Mouse (Mus musculus): ENCODE data around the gene Hist1h2ah. TPM values are rescaled to one million over a fixed set of nuclear protein-coding genes. Genes with fewer than 3 reads are reported as not detected.

Hist1h2ah gene
- polyA plus RNA-seq, 1 experiment: 5,297 TPM

GRCm38 (mm10) chr13:22006334-22007120 is 28.8 kb downstream of the Hist1h2ah start:
- TF ChIP-seq GATA1 (IDR thresholded peaks at IDR 0.05; ENCODE audit: low read length): no peak

- peak; percentile 47 for TF ChIP-seq GATA1 (IDR thresholded peaks at IDR 0.05; ENCODE audit: low read length)
Observed at GRCm38 (mm10) chr13:22005605-22006333, 29.6 kb downstream of the Hist1h2ah start.

- TF ChIP-seq GATA1 (IDR thresholded peaks at IDR 0.05; ENCODE audit: low read length): no peak
Observed at GRCm38 (mm10) chr13:22001823-22002222, 33.5 kb downstream of the Hist1h2ah start.

- no peak for TF ChIP-seq GATA1 (IDR thresholded peaks at IDR 0.05; ENCODE audit: low read length)
Observed at GRCm38 (mm10) chr13:22001346-22001745, 34.0 kb downstream of the Hist1h2ah start.

- no peak for TF ChIP-seq GATA1 (IDR thresholded peaks at IDR 0.05; ENCODE audit: low read length)
Observed at GRCm38 (mm10) chr13:21999147-21999546, 36.2 kb downstream of the Hist1h2ah start.

GRCm38 (mm10) chr13:21998412-21998811 is 37.0 kb downstream of the Hist1h2ah start:
- TF ChIP-seq GATA1 (IDR thresholded peaks at IDR 0.05; ENCODE audit: low read length): no peak

- no peak for TF ChIP-seq GATA1 (IDR thresholded peaks at IDR 0.05; ENCODE audit: low read length)
Observed at GRCm38 (mm10) chr13:21997821-21998220, 37.5 kb downstream of the Hist1h2ah start.

GRCm38 (mm10) chr13:21997201-21997820 is 38.1 kb downstream of the Hist1h2ah start:
- TF ChIP-seq GATA1 (IDR thresholded peaks at IDR 0.05; ENCODE audit: low read length): no peak

GRCm38 (mm10) chr13:21996840-21997185 is 38.6 kb downstream of the Hist1h2ah start:
- TF ChIP-seq GATA1 (IDR thresholded peaks at IDR 0.05; ENCODE audit: low read length): no peak

- TF ChIP-seq GATA1 (IDR thresholded peaks at IDR 0.05; ENCODE audit: low read length): no peak
Observed at GRCm38 (mm10) chr13:21996101-21996839, 39.1 kb downstream of the Hist1h2ah start.

GRCm38 (mm10) chr13:21995331-21995914 is 39.9 kb downstream of the Hist1h2ah start:
- TF ChIP-seq GATA1 (IDR thresholded peaks at IDR 0.05; ENCODE audit: low read length): no peak

- TF ChIP-seq GATA1 (IDR thresholded peaks at IDR 0.05; ENCODE audit: low read length): no peak
Observed at GRCm38 (mm10) chr13:21994896-21995295, 40.5 kb downstream of the Hist1h2ah start.

GRCm38 (mm10) chr13:21993957-21994738 is 41.2 kb downstream of the Hist1h2ah start:
- TF ChIP-seq GATA1 (IDR thresholded peaks at IDR 0.05; ENCODE audit: low read length): no peak

GRCm38 (mm10) chr13:21992550-21992949 is 42.8 kb downstream of the Hist1h2ah start:
- TF ChIP-seq GATA1 (IDR thresholded peaks at IDR 0.05; ENCODE audit: low read length): no peak

Other genes with a start within 250 kb of the Hist1h2ah start
- gene Hist1h2an, start 248.3 kb downstream of the Hist1h2ah start, polyA plus RNA-seq (2012): 16.6 and 26.9 TPM in 2 replicates
- gene Hist1h2bp, start 248.1 kb downstream of the Hist1h2ah start, polyA plus RNA-seq (2012): 5.5 and 8.7 TPM in 2 replicates
- 14.0 and 15.0 TPM in 2 replicates for gene Hist1h2bq, start 225.4 kb downstream of the Hist1h2ah start, polyA plus RNA-seq (2012)
- 4,601 and 5,007 TPM in 2 replicates for gene Hist1h2ao, start 225.1 kb downstream of the Hist1h2ah start, polyA plus RNA-seq (2012)
- 6.1 and 9.7 TPM in 2 replicates for gene Hist1h4m, start 223.8 kb downstream of the Hist1h2ah start, polyA plus RNA-seq (2012)
- gene Hist1h4n, start 203.4 kb downstream of the Hist1h2ah start, polyA plus RNA-seq (2012): 16.6 and 26.1 TPM in 2 replicates
- 9,534 and 19,469 TPM in 2 replicates for gene Hist1h2ap, start 202.1 kb downstream of the Hist1h2ah start, polyA plus RNA-seq (2012)
- 13.3 and 14.2 TPM in 2 replicates for gene Hist1h2br, start 201.8 kb downstream of the Hist1h2ah start, polyA plus RNA-seq (2012)
- 0.03 and 0.06 TPM in 2 replicates for gene Zfp184, start 90.5 kb downstream of the Hist1h2ah start, polyA plus RNA-seq (2012)
- not detected in 2 replicates for gene Pom121l2, start 54.4 kb downstream of the Hist1h2ah start, polyA plus RNA-seq (2012)
- 0.49 and 0.73 TPM in 2 replicates for gene Prss16, start 25.8 kb downstream of the Hist1h2ah start, polyA plus RNA-seq (2012)
- 15.3 and 22.3 TPM in 2 replicates for gene Hist1h2bk, start 302 bp upstream of the Hist1h2ah start, polyA plus RNA-seq (2012)
- gene Hist1h4i, start 5.8 kb upstream of the Hist1h2ah start, polyA plus RNA-seq (2012): 14.0 and 14.4 TPM in 2 replicates
- gene Hist1h2ag, start 7.4 kb upstream of the Hist1h2ah start, polyA plus RNA-seq (2012): 29.1 and 41.5 TPM in 2 replicates
- 16.2 and 22.5 TPM in 2 replicates for gene Hist1h2bj, start 7.6 kb upstream of the Hist1h2ah start, polyA plus RNA-seq (2012)
- gene Vmn1r188, start 48.9 kb upstream of the Hist1h2ah start, polyA plus RNA-seq (2012): not detected in 2 replicates
- gene Vmn1r189, start 70.3 kb upstream of the Hist1h2ah start, polyA plus RNA-seq (2012): not detected in 2 replicates
- gene Vmn1r191, start 148.4 kb upstream of the Hist1h2ah start, polyA plus RNA-seq (2012): not detected in 2 replicates
- not detected in 2 replicates for gene Vmn1r192, start 155.6 kb upstream of the Hist1h2ah start, polyA plus RNA-seq (2012)
- gene Vmn1r193, start 187.6 kb upstream of the Hist1h2ah start, polyA plus RNA-seq (2012): not detected in 2 replicates
- not detected in 2 replicates for gene Vmn1r194, start 208.6 kb upstream of the Hist1h2ah start, polyA plus RNA-seq (2012)
- not detected in 2 replicates for gene Vmn1r195, start 235.0 kb upstream of the Hist1h2ah start, polyA plus RNA-seq (2012)